Mouse (Mus musculus): ENCODE data around the gene Olfr1175-ps. TPM values are rescaled to one million over a fixed set of nuclear protein-coding genes. Genes with fewer than 3 reads are reported as not detected.

Olfr1175-ps gene
- total and polyA plus RNA-seq, 3 experiments = 0.01 TPM; not detected in 2

GRCm38 (mm10) chr2:88346392-88346791, 19.4 kb upstream of the Olfr1175-ps start, which contains the start of gene Olfr1177-ps (continued):
- TF ChIP-seq ZC3H11A (IDR thresholded peaks at IDR 0.05; ENCODE audit: low read depth, low read length) = no peak
- TF ChIP-seq JUND (IDR thresholded peaks at IDR 0.05; ENCODE audit: low read depth, low read length) = no peak
- TF ChIP-seq RCOR1 (IDR thresholded peaks at IDR 0.05; ENCODE audit: low read depth, low read length) = no peak

GRCm38 (mm10) chr2:88336421-88336820, 9.4 kb upstream of the Olfr1175-ps start, which contains the start of gene Olfr1176:
Gene Olfr1176 (plus strand): TSS chr2:88336721.
- no peaks in the 10 kb centered on the region for H3K79me2 ChIP-seq (ENCODE audit: control insufficient read depth, insufficient read depth, low read length, poor library complexity)
- H3K27ac ChIP-seq (ENCODE audit: control insufficient read depth, low read depth, low read length) = no peak within 1 kb of the TSS
- no peaks in the 10 kb centered on the region for H3K36me3 ChIP-seq (ENCODE audit: control insufficient read depth in 1 of 2, insufficient read depth in 2 of 2, low read length in 2 of 2)
- no peak within 1 kb of the TSS for H3K9ac ChIP-seq (ENCODE audit: control insufficient read depth, low read depth, low read length, poor library complexity, severe bottlenecking)
- no peak for DNase-seq (ENCODE audit: low read depth, low spot score)
- no peaks in the 10 kb centered on the region for H3K4me1 ChIP-seq (ENCODE audit: control insufficient read depth in 1 of 2, insufficient read depth in 2 of 2, low read length in 2 of 2)
- no peak for TF ChIP-seq ZC3H11A (IDR thresholded peaks at IDR 0.05; ENCODE audit: low read depth, low read length)
- TF ChIP-seq MAZ (IDR thresholded peaks at IDR 0.05; ENCODE audit: low read depth, low read length) = no peak
- no peak for TF ChIP-seq MYB (IDR thresholded peaks at IDR 0.05; ENCODE audit: low read depth, low read length)
- no peak for TF ChIP-seq NRF1 (IDR thresholded peaks at IDR 0.05; ENCODE audit: insufficient read depth, low read depth, low read length, poor library complexity, severe bottlenecking)
- no peak for TF ChIP-seq KAT2A (conservative IDR thresholded peaks at IDR 0.05; ENCODE audit: low read depth, low read length)
- no peak for TF ChIP-seq MXI1 (IDR thresholded peaks at IDR 0.05; ENCODE audit: low read depth, low read length)
- no peak within 1 kb of the TSS for H3K4me3 ChIP-seq (ENCODE audit: control insufficient read depth in 1 of 2, insufficient read depth in 1 of 2, low read depth in 2 of 2, low read length in 2 of 2)
- H3K9me3 ChIP-seq (replicated peaks; ENCODE audit: insufficient read depth, low read length) = no peaks in the 10 kb centered on the region
- no peaks in the 10 kb centered on the region for H3K27me3 ChIP-seq (ENCODE audit: control insufficient read depth in 1 of 2, insufficient read depth in 2 of 2, low read length in 2 of 2)

GRCm38 (mm10) chr2:88315035-88315434, 12.0 kb downstream of the Olfr1175-ps start, which contains the start of gene Olfr1174-ps:
Gene Olfr1174-ps (minus strand): TSS chr2:88315135.
- Histone ChIP-seq H3K27ac (ENCODE audit: control insufficient read depth, low read depth, low read length) (no peak within 1 kb of the TSS), H3K9ac (ENCODE audit: control insufficient read depth, low read depth, low read length, poor library complexity, severe bottlenecking) (no peak within 1 kb of the TSS), H3K4me3 (ENCODE audit: control insufficient read depth in 1 of 2, insufficient read depth in 1 of 2, low read depth in 2 of 2, low read length in 2 of 2) (no peak within 1 kb of the TSS), H3K4me1 (ENCODE audit: control insufficient read depth in 1 of 2, insufficient read depth in 2 of 2, low read length in 2 of 2) (no peaks in the 10 kb centered on the region), H3K79me2 (ENCODE audit: control insufficient read depth, insufficient read depth, low read length, poor library complexity) (no peaks in the 10 kb centered on the region), H3K27me3 (ENCODE audit: control insufficient read depth in 1 of 2, insufficient read depth in 2 of 2, low read length in 2 of 2) (no peaks in the 10 kb centered on the region), H3K9me3 (replicated peaks; ENCODE audit: insufficient read depth, low read length) (no peaks in the 10 kb centered on the region), H3K36me3 (ENCODE audit: control insufficient read depth in 1 of 2, insufficient read depth in 2 of 2, low read length in 2 of 2) (no peaks in the 10 kb centered on the region)
- no peak for DNase-seq (ENCODE audit: low read depth, low spot score)
- no peak for TF ChIP-seq ZMIZ1 (IDR thresholded peaks at IDR 0.05; ENCODE audit: low read depth, low read length)
- TF ChIP-seq TAL1 (IDR thresholded peaks at IDR 0.05; ENCODE audit: low read length) = no peak
- TF ChIP-seq ZKSCAN1 (IDR thresholded peaks at IDR 0.05; ENCODE audit: low read depth, low read length) = no peak
- no peak for TF ChIP-seq CHD1 (IDR thresholded peaks at IDR 0.05; ENCODE audit: low read depth, low read length)
- no peak for TF ChIP-seq CHD2 (IDR thresholded peaks at IDR 0.05; ENCODE audit: low read length)
- TF ChIP-seq MYC (IDR thresholded peaks at IDR 0.05; ENCODE audit: low read depth, low read length) = no peak
- TF ChIP-seq POLR2AphosphoS5 (IDR thresholded peaks at IDR 0.05; ENCODE audit: borderline replicate concordance, low read depth, low read length) = no peak
- no peak for TF ChIP-seq POLR2A (IDR thresholded peaks at IDR 0.05; ENCODE audit: control insufficient read depth in 1 of 2, insufficient read depth in 1 of 2, low read depth in 1 of 2, low read length in 2 of 2, poor library complexity in 1 of 2)
